Mouse (Mus musculus) thymus, postnatal 0 days (tissue): ENCODE measurements around the gene Gpr180. TPM values are rescaled to one million over a fixed set of nuclear protein-coding genes. Genes with fewer than 3 reads are reported as not detected.

ENCODE experiments used
- DNase-seq: peaks from one replicate; pipeline ENCODE4 v3.0.0-alpha.2; 2015; ENCODE audit warnings: low spot score
- polyA plus RNA-seq: library from polyadenylated mRNA; unstranded; fragments of >200 nt; fragmentation: Nextera tagmentation; extraction: Ambion mirVana; gene quantifications from 2 replicates; pipeline ENCODE4 v1.2.1, GENCODE M21; 2015

Gpr180 gene
- polyA plus RNA-seq, 1 experiment from 2014 or later, result 23.1 TPM

GRCm38 (mm10) chr14:118202006-118202405 lies 65.0 kb downstream of the Gpr180 start:
- DNase-seq, result no peak

GRCm38 (mm10) chr14:118203031-118203430 lies 66.1 kb downstream of the Gpr180 start:
- peak; percentile 28 for DNase-seq

DNA sequence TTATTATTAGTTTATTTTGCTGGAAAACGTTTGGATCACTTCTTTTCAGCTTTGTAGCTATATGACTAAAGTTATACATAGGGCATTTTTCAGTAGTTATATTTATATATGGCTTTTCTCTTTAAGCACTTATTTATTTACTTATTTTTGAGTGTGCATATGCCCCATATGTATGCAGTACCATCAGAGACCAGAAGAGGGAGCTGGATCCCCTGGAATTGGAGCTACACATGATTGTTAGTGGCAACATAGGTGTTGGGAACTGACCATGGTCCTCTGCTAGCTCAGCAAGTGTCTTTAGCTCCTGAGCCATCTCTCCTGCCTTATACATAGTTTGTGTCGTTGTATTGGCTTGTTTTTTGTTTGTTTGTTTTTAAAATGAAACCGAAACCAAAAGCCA lies 70.4 kb downstream of the Gpr180 start:
- no peak for DNase-seq

DNA sequence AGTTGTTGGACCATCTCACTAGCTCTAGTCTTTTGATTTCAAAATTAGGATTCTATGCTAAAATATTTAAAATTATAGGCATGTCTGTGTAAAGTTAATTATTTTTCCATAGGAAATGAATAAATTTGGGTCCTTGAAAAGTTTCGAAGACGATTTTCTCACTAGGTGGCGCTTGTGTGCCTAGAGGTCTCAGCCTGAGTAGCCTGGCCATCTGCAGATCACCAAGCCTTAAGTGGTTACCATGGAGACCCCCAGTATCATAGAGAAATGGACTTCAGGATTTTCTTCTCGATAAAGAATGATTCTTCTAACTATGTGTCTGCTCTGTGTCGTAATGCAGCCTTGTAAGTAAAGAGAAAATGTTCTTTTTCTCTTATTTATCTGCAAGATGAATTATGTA lies 72.7 kb downstream of the Gpr180 start:
- no peak for DNase-seq

- no peak for DNase-seq
Observed at GRCm38 (mm10) chr14:118212188-118212804, 75.3 kb downstream of the Gpr180 start.

Other genes with a start within 250 kb of the Gpr180 start
- 0.18 and 0.48 TPM in 2 replicates for gene Dct, start 84.9 kb upstream of the Gpr180 start, polyA plus RNA-seq
- gene Tgds, start 4.4 kb upstream of the Gpr180 start, polyA plus RNA-seq, result 34.4 and 35.3 TPM in 2 replicates
- gene Sox21, start 99.9 kb downstream of the Gpr180 start, polyA plus RNA-seq, result 0.08 TPM in 2 replicates
- gene Gm9376, start 129.8 kb downstream of the Gpr180 start, polyA plus RNA-seq, result not detected in 2 replicates